Mouse (Mus musculus): ENCODE data around the gene Olfr523. TPM values are rescaled to one million over a fixed set of nuclear protein-coding genes. Genes with fewer than 3 reads are reported as not detected.

The Olfr523 gene
- polyA plus RNA-seq, 1 experiment from 2014 or later: not detected

- H3K36me3 ChIP-seq: no peaks in the 10 kb centered on the region
- H3K9ac ChIP-seq: no peak overlapping the region
- H3K27me3 ChIP-seq: peaks cover 7% of the 10 kb centered on the region; the same call in 1 of the 2 replicates
- H3K9me3 ChIP-seq (replicated peaks): no peaks in the 10 kb centered on the region
- ATAC-seq (replicated peaks; ENCODE audit: low FRiP score): no peak
- H3K4me1 ChIP-seq: no peaks in the 10 kb centered on the region
- no peak overlapping the region for H3K27ac ChIP-seq
- no peak overlapping the region for H3K4me2 ChIP-seq
- WGBS: 67% methylated on average over 18 of the region's 18 CpGs
- H3K4me3 ChIP-seq (replicated peaks): no peak overlapping the region
Measured at GRCm38 (mm10) chr7:140186646-140187620, 13.9 kb downstream of the Olfr523 start.

- no peaks in the 10 kb centered on the region for H3K4me1 ChIP-seq
- peaks cover 7% of the 10 kb centered on the region; the same call in 1 of the 2 replicates for H3K27me3 ChIP-seq
- no peak overlapping the region for H3K4me2 ChIP-seq
- no peak for ATAC-seq (replicated peaks; ENCODE audit: low FRiP score)
- H3K36me3 ChIP-seq: no peaks in the 10 kb centered on the region
- WGBS: 79% methylated on average over 7 of the region's 7 CpGs
- H3K27ac ChIP-seq: no peak overlapping the region
- H3K4me3 ChIP-seq (replicated peaks): no peak overlapping the region
- no peaks in the 10 kb centered on the region for H3K9me3 ChIP-seq (replicated peaks)
- no peak overlapping the region for H3K9ac ChIP-seq
Measured at GRCm38 (mm10) chr7:140187721-140188390, 14.8 kb downstream of the Olfr523 start.

GRCm38 (mm10) chr7:140188391-140189328 is 15.6 kb downstream of the Olfr523 start:
- Histone ChIP-seq H3K4me2 (no peak overlapping the region), H3K4me3 (replicated peaks) (no peak overlapping the region), H3K36me3 (no peaks in the 10 kb centered on the region), H3K27me3 (peaks cover 7% of the 10 kb centered on the region; the same call in 1 of the 2 replicates), H3K27ac (no peak overlapping the region), H3K9me3 (replicated peaks) (no peaks in the 10 kb centered on the region), H3K4me1 (no peaks in the 10 kb centered on the region), H3K9ac (no peak overlapping the region)
- WGBS: 63% methylated on average over 4 of the region's 4 CpGs
- no peak for ATAC-seq (replicated peaks; ENCODE audit: low FRiP score)

- no peaks in the 10 kb centered on the region for H3K36me3 ChIP-seq
- no peak overlapping the region for H3K9ac ChIP-seq
- no peak overlapping the region for H3K4me2 ChIP-seq
- H3K27ac ChIP-seq: no peak overlapping the region
- H3K27me3 ChIP-seq: 0 out of 2 replicates have a peak, but pooled peaks cover 3% of the 10 kb centered on the region
- 100% methylated on average over 1 of the region's 1 CpGs for WGBS
- ATAC-seq (replicated peaks; ENCODE audit: low FRiP score): no peak
- no peak overlapping the region for H3K4me3 ChIP-seq (replicated peaks)
- H3K9me3 ChIP-seq (replicated peaks): no peaks in the 10 kb centered on the region
- no peaks in the 10 kb centered on the region for H3K4me1 ChIP-seq
Measured at GRCm38 (mm10) chr7:140190435-140190834, 17.4 kb downstream of the Olfr523 start.

GRCm38 (mm10) chr7:140192445-140192844 is 19.4 kb downstream of the Olfr523 start:
- WGBS: 62% methylated on average over 2 of the region's 2 CpGs
- Histone ChIP-seq H3K4me3 (replicated peaks) (no peak overlapping the region), H3K36me3 (no peaks in the 10 kb centered on the region), H3K4me2 (no peak overlapping the region), H3K27ac (no peak overlapping the region), H3K9ac (no peak overlapping the region), H3K4me1 (no peaks in the 10 kb centered on the region), H3K9me3 (replicated peaks) (no peaks in the 10 kb centered on the region), H3K27me3 (no peaks in the 10 kb centered on the region)
- ATAC-seq (replicated peaks; ENCODE audit: low FRiP score): no peak

- Histone ChIP-seq H3K4me1 (no peaks in the 10 kb centered on the region), H3K4me2 (no peak overlapping the region), H3K9me3 (replicated peaks) (no peaks in the 10 kb centered on the region), H3K27me3 (no peaks in the 10 kb centered on the region), H3K27ac (no peak overlapping the region), H3K36me3 (no peaks in the 10 kb centered on the region), H3K4me3 (replicated peaks) (no peak overlapping the region), H3K9ac (no peak overlapping the region)
- no peak for ATAC-seq (replicated peaks; ENCODE audit: low FRiP score)
- WGBS: 87% methylated on average over 2 of the region's 2 CpGs
Measured at GRCm38 (mm10) chr7:140192851-140193250, 19.8 kb downstream of the Olfr523 start.

GRCm38 (mm10) chr7:140194031-140194430 is 21.0 kb downstream of the Olfr523 start:
- Histone ChIP-seq H3K4me2 (no peak overlapping the region), H3K9me3 (replicated peaks) (no peaks in the 10 kb centered on the region), H3K4me3 (replicated peaks) (no peak overlapping the region), H3K9ac (no peak overlapping the region), H3K27me3 (no peaks in the 10 kb centered on the region), H3K4me1 (no peaks in the 10 kb centered on the region), H3K27ac (no peak overlapping the region), H3K36me3 (no peaks in the 10 kb centered on the region)
- ATAC-seq (replicated peaks; ENCODE audit: low FRiP score): no peak
- 87% methylated on average over 4 of the region's 4 CpGs for WGBS

GRCm38 (mm10) chr7:140196002-140196401 is 23.0 kb downstream of the Olfr523 start:
- Histone ChIP-seq H3K4me3 (replicated peaks) (no peak overlapping the region), H3K36me3 (no peaks in the 10 kb centered on the region), H3K9me3 (replicated peaks) (no peaks in the 10 kb centered on the region), H3K4me2 (no peak overlapping the region), H3K27ac (no peak overlapping the region), H3K9ac (no peak overlapping the region), H3K4me1 (no peaks in the 10 kb centered on the region), H3K27me3 (no peaks in the 10 kb centered on the region)
- no peak for ATAC-seq (replicated peaks; ENCODE audit: low FRiP score)
- WGBS: 85% methylated on average over 8 of the region's 8 CpGs

- no peak for ATAC-seq (replicated peaks; ENCODE audit: low FRiP score)
- H3K4me2 ChIP-seq: no peak overlapping the region
- 81% methylated on average over 4 of the region's 4 CpGs for WGBS
- H3K4me3 ChIP-seq (replicated peaks): no peak overlapping the region
- no peak overlapping the region for H3K27ac ChIP-seq
- H3K9ac ChIP-seq: no peak overlapping the region
- no peaks in the 10 kb centered on the region for H3K27me3 ChIP-seq
- H3K9me3 ChIP-seq (replicated peaks): no peaks in the 10 kb centered on the region
- no peaks in the 10 kb centered on the region for H3K4me1 ChIP-seq
- H3K36me3 ChIP-seq: no peaks in the 10 kb centered on the region
Measured at GRCm38 (mm10) chr7:140201090-140201489, 28.1 kb downstream of the Olfr523 start.

- Histone ChIP-seq H3K27ac (no peak within 1 kb of the TSS), H3K36me3 (no peaks in the 10 kb centered on the region), H3K9me3 (replicated peaks) (no peaks in the 10 kb centered on the region), H3K9ac (no peak within 1 kb of the TSS), H3K4me3 (replicated peaks) (no peak within 1 kb of the TSS), H3K27me3 (no peaks in the 10 kb centered on the region; the same call in 1 of the 2 replicates), H3K4me1 (no peaks in the 10 kb centered on the region), H3K4me2 (no peak within 1 kb of the TSS)
- ATAC-seq (replicated peaks; ENCODE audit: low FRiP score): no peak
Measured at GRCm38 (mm10) chr7:140205864-140206263, 32.8 kb downstream of the Olfr523 start, which contains the start of gene Olfr524. Gene Olfr524, minus strand, starts transcription at chr7:140205964.

GRCm38 (mm10) chr7:140206904-140207303 is 33.9 kb downstream of the Olfr523 start:
- H3K36me3 ChIP-seq: no peaks in the 10 kb centered on the region
- no peaks in the 10 kb centered on the region for H3K4me1 ChIP-seq
- H3K4me3 ChIP-seq (replicated peaks): no peak overlapping the region
- no peaks in the 10 kb centered on the region; the same call in 1 of the 2 replicates for H3K27me3 ChIP-seq
- WGBS: 91% methylated on average over 3 of the region's 3 CpGs
- H3K27ac ChIP-seq: no peak overlapping the region
- no peak overlapping the region for H3K4me2 ChIP-seq
- no peak for ATAC-seq (replicated peaks; ENCODE audit: low FRiP score)
- H3K9ac ChIP-seq: no peak overlapping the region
- no peaks in the 10 kb centered on the region for H3K9me3 ChIP-seq (replicated peaks)
